Mouse (Mus musculus) heart, adult 18-20 months (tissue): ENCODE data around the gene Gm4744. TPM values are rescaled to one million over a fixed set of nuclear protein-coding genes. Genes with fewer than 3 reads are reported as not detected.
"Not testable (repeated sequence)": the region's sequence is repeated elsewhere in the genome, so short reads cannot be mapped to it uniquely, and the experiment has no call there.

Experiments
- DNase-seq, 2 experiments: peaks; one replicate each; pipeline ENCODE4 v3.0.0; 2021 to 2022; ENCODE audit warnings: mixed read lengths in 1 of 2
- long read RNA-seq, 2 experiments: library from polyadenylated mRNA; stranded (forward); transcript quantifications; one replicate each; pipeline ENCODE4 v2.0.0; 2021
- total RNA-seq, 2 experiments: library from RNA; stranded (reverse); gene quantifications; 2 replicates each; pipeline ENCODE4 v1.2.3; 2021

Gm4744 gene
- total RNA-seq = not detected
- long read RNA-seq, experiment 1 = 0 reads
- long read RNA-seq, experiment 2 = 0 reads

- no peak for DNase-seq
These were observed at the start of gene Gm4744 for GRCm38 (mm10) chr6:40951770-40952169. Gm4744 (minus strand) TSS chr6:40951870.

- DNase-seq = not testable (repeated sequence)
These were observed 47.7 kb upstream of the Gm4744 start, which contains the start of gene Gm2663 for GRCm38 (mm10) chr6:40999379-40999778. Gm2663 (minus strand) TSS chr6:40999479.

GRCm38 (mm10) chr6:40964454-40964853 lies 12.8 kb upstream of the Gm4744 start, which contains the start of gene 1810009J06Rik:
1810009J06Rik (plus strand) TSS chr6:40964754.
- not testable (repeated sequence) for DNase-seq

GRCm38 (mm10) chr6:40953716-40954115 lies 2.0 kb upstream of the Gm4744 start:
- DNase-seq = no peak

GRCm38 (mm10) chr6:40940457-40940856 lies 11.2 kb downstream of the Gm4744 start, which contains the start of gene 1700074P13Rik:
1700074P13Rik (minus strand) TSS chr6:40940557.
- DNase-seq = no peak

GRCm38 (mm10) chr6:40919954-40920353 lies 31.7 kb downstream of the Gm4744 start:
- DNase-seq = no peak

- DNase-seq = no peak
These were observed 51.4 kb downstream of the Gm4744 start, which contains the start of gene Prss58 for GRCm38 (mm10) chr6:40900287-40900686. Prss58 (minus strand) TSS chr6:40900387.

Other genes with a start within 250 kb of the Gm4744 start
- gene Moxd2, start 64.4 kb downstream of the Gm4744 start, total RNA-seq = not detected
- gene Prss58, start 51.5 kb downstream of the Gm4744 start, total RNA-seq = not detected
- not detected for gene 1700074P13Rik, start 11.3 kb downstream of the Gm4744 start, total RNA-seq
- gene 1810009J06Rik, start 12.9 kb upstream of the Gm4744 start, total RNA-seq = not detected
- not detected for gene Gm2663, start 47.6 kb upstream of the Gm4744 start, total RNA-seq
- not detected for gene 2210010C04Rik, start 83.6 kb upstream of the Gm4744 start, total RNA-seq